In genomic region chr9:49571695-49572510, GRCm38 (mm10) we compare ENCODE assay signal across 8 mouse cellular contexts.
DNase-seq lines count a peak whose midpoint lies in the region; ATAC-seq lines count a peak whose summit lies in the region.

No protein-coding gene starts in this region.

- peak overlapping the region; percentile 77 for H3K27ac ChIP-seq in heart, embryonic 13.5 days (replicated peaks)
- H3K27ac ChIP-seq in hindbrain, embryonic 16.5 days (ENCODE audit: low read depth, low read length) = peak overlapping the region; percentile 83
- no peak overlapping the region for H3K27ac ChIP-seq in liver, embryonic 12.5 days

- H3K9ac ChIP-seq in heart, embryonic 13.5 days = peak overlapping the region; percentile 47
- peak overlapping the region; percentile 27; the same call in 1 of the 2 replicates for H3K9ac ChIP-seq in hindbrain, embryonic 16.5 days (ENCODE audit: low read depth, low read length)
- no peak overlapping the region for H3K9ac ChIP-seq in liver, embryonic 12.5 days

- H3K36me3 ChIP-seq in heart, embryonic 13.5 days = peaks cover 26% of the 10 kb centered on the region
- H3K36me3 ChIP-seq in hindbrain, embryonic 16.5 days (ENCODE audit: control insufficient read depth, insufficient read depth, low read length) = peaks cover 13% of the 10 kb centered on the region
- no peaks in the 10 kb centered on the region for H3K36me3 ChIP-seq in liver, embryonic 12.5 days

- peak overlapping the region; percentile 31 for H3K4me2 ChIP-seq in heart, embryonic 13.5 days
- no peak overlapping the region for H3K4me2 ChIP-seq in hindbrain, embryonic 16.5 days (ENCODE audit: low read length)
- H3K4me2 ChIP-seq in liver, embryonic 12.5 days = no peak overlapping the region

- no peaks in the 10 kb centered on the region for H3K9me3 ChIP-seq in heart, embryonic 13.5 days
- no peaks in the 10 kb centered on the region for H3K9me3 ChIP-seq in hindbrain, embryonic 16.5 days (ENCODE audit: control insufficient read depth, low read length)
- H3K9me3 ChIP-seq in liver, embryonic 12.5 days (replicated peaks) = no peaks in the 10 kb centered on the region

- peaks cover 41% of the 10 kb centered on the region for H3K4me1 ChIP-seq in heart, embryonic 13.5 days
- H3K4me1 ChIP-seq in hindbrain, embryonic 16.5 days (ENCODE audit: control insufficient read depth, insufficient read depth, low read depth, low read length) = peaks cover 38% of the 10 kb centered on the region
- H3K4me1 ChIP-seq in liver, embryonic 12.5 days = no peaks in the 10 kb centered on the region

- intact Hi-C loops in heart, postnatal 36 days (cut with DNase I) = no loop called here

- no peak for DNase-seq in heart, postnatal 36 days
- DNase-seq in NIH3T3 (ENCODE audit: low read depth) = peak; percentile 74
- peak; percentile 54 for DNase-seq in embryo, embryonic 10.5 days (ENCODE audit: low spot score)
- peak; percentile 42 to 61 for DNase-seq in right cerebral cortex, postnatal 36 days (ENCODE audit: low spot score in 2 of 2)

- H3K27me3 ChIP-seq in heart, embryonic 13.5 days (replicated peaks) = no peaks in the 10 kb centered on the region
- H3K27me3 ChIP-seq in hindbrain, embryonic 16.5 days (replicated peaks; ENCODE audit: control insufficient read depth, insufficient read depth, low read length) = no peaks in the 10 kb centered on the region
- H3K27me3 ChIP-seq in liver, embryonic 12.5 days (replicated peaks) = no peaks in the 10 kb centered on the region

- 34% methylated on average over 9 of the region's 9 CpGs for WGBS in heart, embryonic 13.5 days
- WGBS in hindbrain, embryonic 16.5 days = 48% methylated on average over 9 of the region's 9 CpGs
- 54% methylated on average over 9 of the region's 9 CpGs for WGBS in liver, embryonic 12.5 days (ENCODE audit: insufficient replicate concordance)

- no peak for ATAC-seq in heart, embryonic 13.5 days (ENCODE audit: extremely low read depth, insufficient number of reproducible peaks, low FRiP score, low TSS enrichment)
- ATAC-seq in hindbrain, embryonic 16.5 days = no peak
- no peak for ATAC-seq in erythroblast, adult 5-6 weeks (replicated peaks; ENCODE audit: low FRiP score, poor library complexity, severe bottlenecking)
- no peak for ATAC-seq in liver, embryonic 12.5 days

- no peak overlapping the region for H3K4me3 ChIP-seq in heart, embryonic 13.5 days
- H3K4me3 ChIP-seq in hindbrain, embryonic 16.5 days (ENCODE audit: low read length) = no peak overlapping the region
- H3K4me3 ChIP-seq in liver, embryonic 12.5 days = no peak overlapping the region

Comparison
In these comparisons a context has a peak if more than half of its experiments do, and no peak if none do; other contexts are left out.
1. DNase-seq: peak in NIH3T3 (single experiment), embryo, embryonic 10.5 days (single experiment) and right cerebral cortex, postnatal 36 days (2 of 2); none in heart, postnatal 36 days (0 of 2).